Mouse (Mus musculus) gonadal fat pad, adult 2 months (tissue): ENCODE results near the gene Olfr54. TPM values are rescaled to one million over a fixed set of nuclear protein-coding genes. Genes with fewer than 3 reads are reported as not detected.

Source experiments
- polyA plus RNA-seq: library from polyadenylated mRNA; depleted of rRNA; stranded (reverse); fragments of >200 nt; gene quantifications from 2 replicates; pipeline ENCODE4 v1.2.3, GENCODE M21; 2012; rRNA removed

Gene Olfr54
- polyA plus RNA-seq, 1 experiment: not detected

Other genes starting within 250 kb of the Olfr54 start
- gene Zfp354c, start 186.5 kb upstream of the Olfr54 start, polyA plus RNA-seq: 1.4 and 1.5 TPM in 2 replicates
- 0.47 and 0.51 TPM in 2 replicates for gene Zfp879, start 172.7 kb upstream of the Olfr54 start, polyA plus RNA-seq
- 0.05 and 0.06 TPM in 2 replicates for gene Grm6, start 163.6 kb upstream of the Olfr54 start, polyA plus RNA-seq
- gene Zfp454, start 126.6 kb upstream of the Olfr54 start, polyA plus RNA-seq: 0.69 and 1.0 TPM in 2 replicates
- gene Zfp2, start 98.1 kb upstream of the Olfr54 start, polyA plus RNA-seq: 2.3 and 2.6 TPM in 2 replicates
- 0.49 and 0.58 TPM in 2 replicates for gene Zfp354b, start 82.6 kb upstream of the Olfr54 start, polyA plus RNA-seq
- gene 4933414I15Rik, start 70.5 kb upstream of the Olfr54 start, polyA plus RNA-seq: 0.16 and 0.22 TPM in 2 replicates
- gene Prop1, start 60.5 kb upstream of the Olfr54 start, polyA plus RNA-seq: not detected in 2 replicates
- not detected in 2 replicates for gene Olfr1378, start 47.7 kb upstream of the Olfr54 start, polyA plus RNA-seq
- not detected in 2 replicates for gene Olfr1377, start 32.3 kb upstream of the Olfr54 start, polyA plus RNA-seq
- gene Olfr51, start 10.6 kb upstream of the Olfr54 start, polyA plus RNA-seq: not detected in 2 replicates
- not detected in 2 replicates for gene Olfr1375, start 33.9 kb downstream of the Olfr54 start, polyA plus RNA-seq
- 2.3 and 3.0 TPM in 2 replicates for gene Zfp354a, start 45.0 kb downstream of the Olfr54 start, polyA plus RNA-seq
- 0.11 TPM in 1 of 2 replicates, not detected in the other for gene Gm12569, start 206.2 kb downstream of the Olfr54 start, polyA plus RNA-seq
- 44.4 and 54.9 TPM in 2 replicates for gene Clk4, start 247.5 kb downstream of the Olfr54 start, polyA plus RNA-seq
- 2.1 and 2.2 TPM in 2 replicates for gene BC049762, start 248.8 kb downstream of the Olfr54 start, polyA plus RNA-seq